Mouse (Mus musculus) hindbrain, embryonic 14.5 days (tissue): Measurements from ENCODE around the gene Ctrc. TPM values are rescaled to one million over a fixed set of nuclear protein-coding genes. Genes with fewer than 3 reads are reported as not detected.
A peak's percentile ranks its signal among the peaks of the same experiment; 100 is the strongest.

Experiments
- ATAC-seq: fragments of 200-750 bp; cut with Nextera tagmentation; 2 replicates; pipeline ENCODE4 v1.8.0; 2017; ENCODE audit warnings: moderate number of reproducible peaks, mild to moderate bottlenecking, moderate TSS enrichment, moderate library complexity; ENCODE audit not compliant: low FRiP score
- DNase-seq: peaks from one replicate; pipeline ENCODE4 v3.0.0-alpha.2; 2015; ENCODE audit warnings: low spot score
- H3K27ac ChIP-seq: fragments of 300-500 bp; sonication (generic); 2 replicates; pipeline ENCODE4 v1.5.1; 2014; ENCODE audit warnings: mild to moderate bottlenecking, moderate library complexity
- H3K27me3 ChIP-seq: fragments of 300-500 bp; sonication (generic); 2 replicates; pipeline ENCODE4 v1.6.1; 2014; ENCODE audit warnings: mild to moderate bottlenecking, low read length, mixed read lengths; ENCODE audit not compliant: control insufficient read depth, insufficient read depth
- H3K36me3 ChIP-seq: fragments of 300-500 bp; sonication (generic); replicated peaks from 2 replicates; pipeline ENCODE4 v1.6.1; 2014; ENCODE audit not compliant: control insufficient read depth, insufficient read depth
- H3K4me1 ChIP-seq: fragments of 300-500 bp; sonication (generic); replicated peaks from 2 replicates; pipeline ENCODE4 v1.6.1; 2014; ENCODE audit warnings: antibody characterized with exemption, low read length, mixed read lengths; ENCODE audit not compliant: control insufficient read depth, insufficient read depth
- H3K4me2 ChIP-seq: fragments of 300-500 bp; sonication (generic); replicated peaks from 2 replicates; pipeline ENCODE4 v1.6.1; 2014; ENCODE audit warnings: mild to moderate bottlenecking, moderate library complexity
- H3K4me3 ChIP-seq: fragments of 300-500 bp; sonication (generic); replicated peaks from 2 replicates; pipeline ENCODE4 v1.5.1; 2014; ENCODE audit warnings: mild to moderate bottlenecking, low read length
- H3K9ac ChIP-seq: fragments of 300-500 bp; sonication (generic); 2 replicates; pipeline ENCODE4 v1.6.1; 2014
- H3K9me3 ChIP-seq: fragments of 300-500 bp; sonication (generic); 2 replicates; pipeline ENCODE4 v1.6.1; 2016; ENCODE audit warnings: low read length; ENCODE audit not compliant: control insufficient read depth
- WGBS: fragments of 180-500 bp; shearing (Covaris S2); extraction: QIAGEN DNeasy Blood & Tissue Kit; methylation state at CpG from one replicate; pipeline ENCODE4 v1.1.7; 2014; 5-methylcytosine and 5-hydroxymethylcytosine counted together
- polyA plus RNA-seq: library from polyadenylated mRNA; unstranded; fragments of >200 nt; fragmentation: Nextera tagmentation; extraction: Ambion mirVana; gene quantifications from 2 replicates; pipeline ENCODE4 v1.2.1, GENCODE M21; 2014

Ctrc gene
- polyA plus RNA-seq, 1 experiment from 2014 or later: not detected

DNA sequence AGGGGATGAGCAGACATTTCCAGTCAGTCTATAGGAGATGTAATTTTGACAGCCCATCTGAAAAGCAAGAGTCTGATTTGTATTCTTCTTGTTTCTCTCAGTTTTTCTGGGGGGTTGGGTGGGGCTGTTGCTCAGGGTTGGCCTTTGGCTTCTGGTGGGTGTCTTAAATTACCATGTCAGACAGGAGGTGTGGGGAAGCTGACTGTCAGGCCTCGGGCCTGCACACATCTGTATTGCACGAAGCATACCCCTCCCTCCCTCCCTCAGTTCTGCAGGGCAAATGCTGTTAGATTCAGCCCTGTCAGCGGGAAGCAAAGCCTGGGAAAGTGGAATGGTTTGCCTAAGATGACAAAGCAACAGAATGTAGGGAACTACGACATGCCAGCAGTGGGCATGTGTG, 49.2 kb downstream of the Ctrc start:
- peaks cover 14% of the 10 kb centered on the region for H3K4me1 ChIP-seq
- ATAC-seq: no peak
- no peak overlapping the region for H3K4me2 ChIP-seq
- H3K4me3 ChIP-seq: no peak overlapping the region
- no peaks in the 10 kb centered on the region for H3K27me3 ChIP-seq
- no peak for DNase-seq
- H3K9me3 ChIP-seq: no peaks in the 10 kb centered on the region
- WGBS: 89% methylated on average over 4 of the region's 4 CpGs
- no peak overlapping the region for H3K27ac ChIP-seq
- peaks cover 12% of the 10 kb centered on the region; the same call in 1 of the 2 replicates for H3K36me3 ChIP-seq
- H3K9ac ChIP-seq: no peak overlapping the region

DNA sequence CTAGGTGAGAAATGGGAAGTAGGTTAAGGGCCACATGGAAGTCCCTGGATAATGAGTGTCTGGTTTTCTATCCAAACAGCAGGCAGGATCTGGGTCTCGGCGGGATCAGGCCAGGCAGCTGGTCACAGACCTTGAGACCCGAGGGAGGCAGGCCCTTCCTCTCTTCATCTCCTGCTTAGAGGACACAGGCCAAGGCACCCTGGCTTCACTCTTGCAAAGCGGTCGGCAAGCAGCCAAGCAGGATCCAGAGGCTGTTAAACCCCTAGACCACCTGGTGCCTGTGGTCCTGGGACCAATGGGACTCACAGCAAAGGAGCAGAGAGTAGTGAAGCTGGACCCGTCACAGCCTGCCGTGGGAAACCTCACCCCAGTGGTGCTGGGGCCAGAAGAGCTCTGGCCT, 49.8 kb downstream of the Ctrc start:
- WGBS: 84% methylated on average over 7 of the region's 7 CpGs
- ATAC-seq: no peak
- H3K27ac ChIP-seq: no peak overlapping the region
- H3K4me3 ChIP-seq: no peak overlapping the region
- no peak for DNase-seq
- H3K4me1 ChIP-seq: peaks cover 14% of the 10 kb centered on the region
- H3K9ac ChIP-seq: no peak overlapping the region
- no peak overlapping the region for H3K4me2 ChIP-seq
- no peaks in the 10 kb centered on the region for H3K27me3 ChIP-seq
- H3K36me3 ChIP-seq: peaks cover 12% of the 10 kb centered on the region; the same call in 1 of the 2 replicates
- no peaks in the 10 kb centered on the region for H3K9me3 ChIP-seq

DNA sequence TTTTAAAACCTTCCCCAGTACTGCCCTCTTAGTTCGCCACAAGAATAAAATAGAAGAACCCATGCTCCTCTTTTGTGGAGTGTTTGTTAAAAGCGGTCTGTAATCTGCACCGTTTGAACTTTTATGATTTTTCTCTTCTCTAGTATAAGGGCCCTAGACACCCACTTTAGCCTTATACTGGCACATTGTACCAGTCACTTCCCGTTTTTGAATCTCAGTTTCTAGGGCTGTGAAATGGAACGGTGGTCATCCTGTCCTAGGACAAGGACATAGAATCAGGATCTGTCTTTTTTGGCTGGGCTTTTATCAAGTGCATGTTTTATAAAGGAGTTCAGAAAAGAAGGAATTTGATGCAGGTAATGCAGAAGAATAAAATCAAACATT, 52.0 kb downstream of the Ctrc start:
- DNase-seq (no peak), ATAC-seq (no peak)
- Histone ChIP-seq H3K36me3 (peaks cover 12% of the 10 kb centered on the region; the same call in 1 of the 2 replicates), H3K4me1 (peaks cover 21% of the 10 kb centered on the region), H3K9ac (peak overlapping the region; percentile 71), H3K27ac (peak overlapping the region; percentile 92), H3K4me3 (peak overlapping the region; percentile 77), H3K27me3 (no peaks in the 10 kb centered on the region), H3K9me3 (no peaks in the 10 kb centered on the region), H3K4me2 (peak overlapping the region; percentile 69)
- 19% methylated on average over 5 of the region's 5 CpGs for WGBS

DNA sequence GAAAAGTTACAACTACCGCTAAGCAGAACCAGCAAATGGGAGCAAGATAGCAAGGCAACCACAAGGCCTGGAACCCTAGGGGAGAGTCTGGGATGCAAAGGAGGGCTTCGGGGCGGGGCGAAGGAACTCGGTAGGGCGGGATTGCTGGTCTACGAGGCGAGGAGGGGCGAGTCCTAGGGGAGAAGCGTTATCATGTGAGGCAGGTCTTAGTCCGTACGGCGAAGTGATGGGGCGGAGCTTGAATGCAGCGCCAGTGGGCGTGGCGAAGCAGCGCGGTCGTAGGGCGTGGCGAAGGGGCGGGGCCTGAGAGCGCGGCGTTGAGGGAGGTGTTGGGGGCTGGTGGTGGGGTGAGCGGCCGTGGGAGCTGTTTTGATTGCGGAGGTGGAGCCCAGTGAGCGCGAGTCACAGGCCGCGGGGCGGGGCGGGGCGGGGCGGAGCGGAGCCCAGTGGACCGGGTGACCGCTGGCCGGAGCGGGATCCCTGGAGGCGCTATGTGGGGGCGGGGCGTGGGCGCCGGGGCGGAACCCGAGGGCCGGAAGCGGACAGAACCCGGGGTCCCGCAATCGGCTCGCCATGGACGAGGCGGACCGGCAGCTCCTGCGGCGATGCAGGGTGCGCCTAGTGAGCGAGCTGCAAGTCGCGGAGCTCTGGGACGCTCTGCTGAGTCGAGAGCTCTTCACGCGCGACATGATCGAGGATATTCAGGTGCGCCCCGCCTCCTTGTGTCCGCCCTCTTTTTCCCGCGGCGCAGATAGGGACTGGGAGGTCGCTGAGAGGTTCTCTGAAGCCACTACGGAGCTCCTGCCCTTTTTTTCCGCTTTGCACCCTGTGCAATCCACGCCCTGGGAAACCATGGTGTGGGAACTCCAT, 52.6 kb downstream of the Ctrc start, which contains the start of gene Casp9:
TSS of gene Casp9 (plus strand) at position 331 of the 870 bp plus-strand sequence.
- peaks cover 15% of the 10 kb centered on the region; the same call in 1 of the 2 replicates for H3K36me3 ChIP-seq
- ATAC-seq: peak; percentile 77
- H3K4me3 ChIP-seq: peak within 1 kb of the TSS; percentile 77
- no peaks in the 10 kb centered on the region for H3K9me3 ChIP-seq
- under 1% methylated on average over 76 of the region's 80 CpGs for WGBS
- no peaks in the 10 kb centered on the region for H3K27me3 ChIP-seq
- peak; percentile 92 for DNase-seq
- H3K9ac ChIP-seq: peak within 1 kb of the TSS; percentile 71
- H3K4me1 ChIP-seq: peaks cover 21% of the 10 kb centered on the region
- H3K4me2 ChIP-seq: peak within 1 kb of the TSS; percentile 69
- H3K27ac ChIP-seq: peak within 1 kb of the TSS; percentile 92

DNA sequence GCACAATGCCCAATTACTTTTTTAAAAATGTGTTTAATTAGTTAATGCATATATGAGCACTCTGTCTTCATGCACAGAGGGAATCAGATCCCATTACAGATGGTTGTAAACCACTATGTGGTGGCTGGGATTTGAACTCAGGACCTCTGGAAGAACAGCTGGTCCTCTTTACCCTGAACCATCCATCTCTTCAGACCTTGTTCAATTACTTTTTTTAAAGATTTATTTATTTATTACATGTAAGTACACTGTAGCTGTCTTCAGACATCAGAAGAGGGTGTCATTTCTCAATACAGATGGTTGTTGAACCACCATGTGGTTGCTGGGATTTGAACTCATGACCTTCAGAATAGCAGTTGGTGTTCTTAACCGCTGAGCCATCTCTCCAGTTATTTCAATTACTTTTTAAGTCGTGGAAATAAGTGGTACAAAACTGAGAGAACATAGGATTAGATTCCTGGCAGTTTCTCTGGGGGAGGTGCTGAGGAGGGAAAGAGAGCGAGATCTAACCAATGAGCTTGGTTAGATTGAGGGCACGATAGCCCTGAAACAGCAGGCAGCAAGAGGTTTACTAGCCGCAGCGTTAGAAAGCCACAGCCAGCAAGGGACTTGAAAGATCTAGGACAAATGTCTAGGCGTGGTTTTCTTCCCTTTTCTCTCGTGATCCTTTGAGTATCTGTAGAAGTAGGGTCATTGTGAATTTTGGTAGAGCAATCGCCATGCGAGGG, 53.4 kb downstream of the Ctrc start:
- Histone ChIP-seq H3K27me3 (no peaks in the 10 kb centered on the region), H3K4me2 (peak overlapping the region; percentile 69), H3K9ac (peak overlapping the region; percentile 71), H3K36me3 (peaks cover 21% of the 10 kb centered on the region), H3K9me3 (no peaks in the 10 kb centered on the region), H3K27ac (peak overlapping the region; percentile 92), H3K4me1 (peaks cover 21% of the 10 kb centered on the region), H3K4me3 (peak overlapping the region; percentile 77)
- ATAC-seq (no peak), DNase-seq (peak; percentile 31)
- 10% methylated on average over 10 of the region's 10 CpGs for WGBS

DNA sequence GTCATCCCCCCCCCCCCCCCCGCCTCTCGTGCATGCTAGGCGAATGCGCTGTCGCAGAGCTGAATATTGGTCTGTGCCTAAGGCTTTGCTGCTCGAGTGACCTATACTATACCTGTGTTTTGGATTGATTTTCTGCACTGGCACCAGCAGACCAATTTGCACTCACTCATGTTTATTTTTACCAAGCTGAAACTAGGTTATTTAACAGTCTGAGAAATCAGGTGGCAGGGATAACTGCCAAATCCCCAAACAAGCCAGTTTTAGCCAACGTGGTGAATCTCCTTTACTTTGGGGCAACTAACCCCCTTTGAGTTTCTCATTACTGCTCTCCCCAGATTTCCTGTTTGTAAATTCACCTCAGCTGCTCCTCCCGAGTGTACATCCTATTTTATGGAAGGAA, 54.2 kb downstream of the Ctrc start:
- ATAC-seq (no peak), DNase-seq (no peak)
- H3K4me1 ChIP-seq: peaks cover 21% of the 10 kb centered on the region
- 89% methylated on average over 8 of the region's 8 CpGs for WGBS
- H3K9ac ChIP-seq: no peak overlapping the region
- H3K27me3 ChIP-seq: no peaks in the 10 kb centered on the region
- no peak overlapping the region for H3K4me2 ChIP-seq
- H3K36me3 ChIP-seq: peaks cover 16% of the 10 kb centered on the region
- no peak overlapping the region for H3K27ac ChIP-seq
- H3K9me3 ChIP-seq: no peaks in the 10 kb centered on the region
- no peak overlapping the region for H3K4me3 ChIP-seq

DNA sequence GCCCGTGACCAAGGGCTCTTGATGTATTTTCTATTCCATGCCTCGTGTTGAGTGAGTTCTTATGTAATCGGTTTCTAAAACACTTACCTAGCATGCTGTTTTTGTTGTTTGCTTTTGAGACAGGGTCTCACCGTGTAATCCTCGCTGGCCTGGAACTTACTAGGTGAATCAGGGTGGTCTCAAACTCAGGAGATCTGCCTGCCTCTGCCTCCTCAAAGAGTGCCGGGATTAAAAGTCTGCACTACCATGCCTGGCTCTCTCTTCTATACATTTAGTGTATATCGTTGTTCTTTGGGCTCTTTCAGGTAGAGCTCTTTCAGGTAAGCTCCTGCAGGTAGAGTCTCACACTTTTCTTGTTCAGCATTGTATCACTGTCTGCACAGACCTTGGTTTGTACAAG, 54.7 kb downstream of the Ctrc start:
- H3K4me1 ChIP-seq: peaks cover 21% of the 10 kb centered on the region
- H3K27me3 ChIP-seq: no peaks in the 10 kb centered on the region
- 0 out of 2 replicates have a peak overlapping the region, but pooled peaks have one; percentile 66 for H3K4me2 ChIP-seq
- 92% methylated on average over 7 of the region's 7 CpGs for WGBS
- H3K9me3 ChIP-seq: no peaks in the 10 kb centered on the region
- DNase-seq (no peak), ATAC-seq (no peak)
- 0 out of 2 replicates have a peak overlapping the region, but pooled peaks have one; percentile 83 for H3K27ac ChIP-seq
- peaks cover 14% of the 10 kb centered on the region for H3K36me3 ChIP-seq
- no peak overlapping the region for H3K4me3 ChIP-seq
- H3K9ac ChIP-seq: no peak overlapping the region

DNA sequence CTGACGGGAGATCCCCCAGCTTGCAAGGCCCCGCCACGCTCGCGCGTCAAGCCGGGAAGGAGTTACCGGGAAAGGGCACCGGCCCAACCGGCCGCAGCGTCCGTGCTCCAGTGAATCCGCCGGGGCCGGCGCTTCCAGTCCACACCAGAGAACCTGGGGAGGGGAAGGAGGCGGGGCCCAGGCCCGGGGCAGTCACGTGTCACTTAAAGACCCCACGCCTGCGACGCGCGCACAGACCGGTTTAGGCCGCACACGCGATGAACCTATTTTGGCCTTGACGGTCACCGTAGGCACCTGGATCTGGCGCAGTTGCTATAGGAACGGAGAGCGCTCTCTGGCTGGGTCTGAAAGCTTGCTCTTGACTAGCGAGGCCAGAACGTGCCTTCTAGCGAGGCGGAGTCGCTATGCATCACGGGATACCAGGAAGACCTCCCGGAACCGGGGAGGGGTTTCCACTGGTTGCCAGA, 55.6 kb downstream of the Ctrc start, which contains the start of gene Dnajc16:
TSS of gene Dnajc16 (minus strand) at position 408 of the 467 bp plus-strand sequence.
- Histone ChIP-seq H3K9ac (peak within 1 kb of the TSS; percentile 99), H3K36me3 (peaks cover 14% of the 10 kb centered on the region), H3K4me2 (peak within 1 kb of the TSS; percentile 66), H3K9me3 (no peaks in the 10 kb centered on the region), H3K27ac (peak within 1 kb of the TSS; percentile 83), H3K27me3 (no peaks in the 10 kb centered on the region), H3K4me3 (peak within 1 kb of the TSS; percentile 98), H3K4me1 (peaks cover 21% of the 10 kb centered on the region)
- ATAC-seq (peak; percentile 92), DNase-seq (peak; percentile 99)
- under 1% methylated on average over 41 of the region's 42 CpGs for WGBS
